Mouse (Mus musculus) bone marrow macrophage, adult 2 months (primary cell): Measurements from ENCODE around the gene Fbxl16.

Source experiments
- CTCF ChIP-seq: IDR thresholded peaks from 2 replicates; pipeline ENCODE4 v1.5.1; 2012; ENCODE audit warnings: low read depth, mild to moderate bottlenecking, low read length, moderate library complexity
- POLR2A ChIP-seq: IDR thresholded peaks from 2 replicates; pipeline ENCODE4 v1.6.1; 2012; ENCODE audit warnings: mild to moderate bottlenecking, low read depth, low read length, borderline replicate concordance

GRCm38 (mm10) chr17:25864311-25864710 is 55.4 kb downstream of the Fbxl16 start:
- TF ChIP-seq CTCF (no peak), POLR2A (no peak)
